Comparison of ENCODE assay signal across 22 mouse cellular contexts in the genomic region with DNA sequence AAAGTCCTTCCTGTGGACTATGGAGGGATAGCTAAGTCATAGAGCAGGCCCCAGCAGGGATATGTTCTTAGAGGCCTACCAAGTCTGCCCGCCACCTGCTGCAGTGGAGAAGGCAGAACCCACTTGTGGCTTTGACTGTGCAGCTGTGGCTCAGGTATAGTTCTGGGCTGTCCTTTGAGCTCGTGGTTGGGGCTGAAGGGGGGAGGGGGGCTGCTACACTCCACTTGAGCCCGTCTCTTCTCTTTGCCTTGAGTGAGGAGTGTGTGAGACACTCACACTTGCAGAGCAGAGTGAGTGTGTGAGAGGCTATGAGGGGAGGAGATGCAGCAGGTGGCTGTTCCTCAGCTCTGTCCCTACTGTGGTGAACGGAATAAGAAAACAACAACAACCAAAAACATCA. TPM values are rescaled to one million over a fixed set of nuclear protein-coding genes. Genes with fewer than 3 reads are reported as not detected.
DNase-seq lines count a peak whose midpoint lies in the region; ATAC-seq and TF ChIP-seq lines count a peak whose summit lies in the region.
"Had no signal": no experiment of that assay in that cellular context is flagged by ENCODE, and none has a peak within 500 bp of the region (broad histone marks: within the 10 kb centered on the region; RNA-seq: fewer than 3 reads in every experiment).

No protein-coding gene starts in this region.

- H3K9ac ChIP-seq in heart, postnatal 0 days (replicated peaks; ENCODE audit: low read depth, low read length): no peak overlapping the region
- H3K9ac ChIP-seq: heart, embryonic 12.5 days; hindbrain, embryonic 12.5 days had no signal

- no peaks in the 10 kb centered on the region for H3K4me1 ChIP-seq in heart, postnatal 0 days (ENCODE audit: control insufficient read depth, insufficient read depth)
- H3K4me1 ChIP-seq: heart, embryonic 12.5 days; hindbrain, embryonic 12.5 days had no signal

- WGBS in heart, postnatal 0 days: 63% methylated on average over 4 of the region's 4 CpGs

- TF ChIP-seq EP300 in heart, postnatal 0 days (IDR thresholded peaks at IDR 0.05; ENCODE audit: low read depth): no peak

- no peak for ATAC-seq in heart, postnatal 0 days (ENCODE audit: insufficient read depth, low read depth)
- ATAC-seq in activated CD4-positive, CD25-positive, alpha-beta regulatory T cell, adult 4 months: peak; percentile 54
- ATAC-seq in frontal cortex, adult (ENCODE audit: low TSS enrichment): no peak
- ATAC-seq: intestine, embryonic 16.5 days had no signal

- H3K27me3 ChIP-seq in heart, postnatal 0 days (ENCODE audit: control insufficient read depth, insufficient read depth, low read length): no peaks in the 10 kb centered on the region
- H3K27me3 ChIP-seq: heart, embryonic 12.5 days; hindbrain, embryonic 12.5 days; megakaryocyte, embryonic 14.5 days had no signal

- H3K4me2 ChIP-seq in heart, postnatal 0 days (ENCODE audit: low read depth, low read length): no peak overlapping the region
- H3K4me2 ChIP-seq: heart, embryonic 12.5 days; hindbrain, embryonic 12.5 days had no signal

- 0 out of 2 replicates have a peak, but pooled peaks cover 5% of the 10 kb centered on the region for H3K9me3 ChIP-seq in heart, postnatal 0 days (replicated peaks; ENCODE audit: control insufficient read depth, low read length)

- intact Hi-C loops in left cerebral cortex, postnatal 10 days (cut with DNase I): no loop called here

- H3K36me3 ChIP-seq in heart, postnatal 0 days (replicated peaks; ENCODE audit: control insufficient read depth, insufficient read depth, low read length): no peaks in the 10 kb centered on the region
- H3K36me3 ChIP-seq: heart, embryonic 12.5 days; hindbrain, embryonic 12.5 days had no signal

- H3K27ac ChIP-seq in heart, postnatal 0 days (ENCODE audit: low read depth): peak overlapping the region; percentile 55; the same call in 1 of the 2 replicates
- H3K27ac ChIP-seq: hindbrain, embryonic 12.5 days had no signal

- no peak for DNase-seq in heart, postnatal 0 days (ENCODE audit: low spot score)
- no peak for DNase-seq in heart, adult 9 months (ENCODE audit: low spot score in 2 of 2)
- peak; percentile 63 to 64 for DNase-seq in spleen, postnatal 36 days (ENCODE audit: low spot score in 2 of 2)
- DNase-seq in thymus, postnatal 4 days: peak; percentile 83
- no peak for DNase-seq in left cerebral cortex, postnatal 10 days (ENCODE audit: extremely low spot score in 1 of 2, low spot score in 2 of 2)
- DNase-seq: adrenal gland, postnatal 36 days; B cell, adult 2 months; cerebellum, postnatal 25 days; gastrocnemius, postnatal 36 days; kidney, postnatal 10 days; layer of hippocampus, adult 9-11 months; liver had no signal

- no peak overlapping the region; the same call in 1 of the 2 replicates for H3K4me3 ChIP-seq in heart, postnatal 0 days (ENCODE audit: low read depth, low read length)
- H3K4me3 ChIP-seq: heart, embryonic 12.5 days; hindbrain, embryonic 12.5 days; megakaryocyte, embryonic 14.5 days had no signal

- TF ChIP-seq CTCF in heart, postnatal 0 days (IDR thresholded peaks at IDR 0.05; ENCODE audit: low read depth): no peak

RNA-seq across cellular contexts. Expression of a gene that starts 24.3 kb away (rescaled TPM):
- 6.9 and 21.2 TPM in 2 replicates for total RNA-seq in heart, postnatal 0 days (2014; rRNA removed; ENCODE audit: low replicate concordance)
- not detected in 2 replicates for polyA plus RNA-seq in heart, postnatal 0 days (2015; fragmentation: Nextera tagmentation; extraction: Ambion mirVana)
- 1 to 10 TPM in 1 of 2 experiments, not detected in 1; 1.5 TPM for polyA plus RNA-seq in activated CD4-positive, CD25-positive, alpha-beta regulatory T cell, adult 4 months (2017; shearing (Covaris generic))
- not detected for total RNA-seq in left cerebral cortex, postnatal 10 days (2021)
- total RNA-seq: adrenal gland, postnatal 36 days; left cerebral cortex, postnatal 25 days; monocyte, adult 5-6 weeks had no signal
- polyA plus RNA-seq: intestine, embryonic 16.5 days; neural tube, embryonic 14.5 days; small intestine, adult 2 months had no signal

RNA-seq across cellular contexts. Expression of a gene that starts 49.4 kb away (rescaled TPM):
- total RNA-seq in heart, postnatal 0 days (2014; rRNA removed; ENCODE audit: low replicate concordance): 0.34 and 2.8 TPM in 2 replicates
- 0.32 and 0.41 TPM in 2 replicates for polyA plus RNA-seq in heart, postnatal 0 days (2015; fragmentation: Nextera tagmentation; extraction: Ambion mirVana)
- polyA plus RNA-seq in activated CD4-positive, CD25-positive, alpha-beta regulatory T cell, adult 4 months (2017; shearing (Covaris generic)): 100 to 1,000 TPM; 233 to 235 TPM
- total RNA-seq in left cerebral cortex, postnatal 10 days (2021): under 1 TPM; 0.79 to 0.91 TPM

Comparison
In these comparisons a context has a peak if more than half of its experiments do, and no peak if none do; other contexts are left out.
1. DNase-seq: peak in spleen, postnatal 36 days (2 of 2) and thymus, postnatal 4 days (single experiment); none in heart, postnatal 0 days (single experiment), heart, adult 9 months (0 of 2) and left cerebral cortex, postnatal 10 days (0 of 2).